Mouse (Mus musculus) small intestine, adult 2 months (tissue): Measurements from ENCODE around the gene Id3. TPM values are rescaled to one million over a fixed set of nuclear protein-coding genes. Genes with fewer than 3 reads are reported as not detected.
A peak's percentile ranks its signal among the peaks of the same experiment; 100 is the strongest.
"Not testable (repeated sequence)": the region's sequence is repeated elsewhere in the genome, so short reads cannot be mapped to it uniquely, and the experiment has no call there.

Source experiments
- H3K27ac ChIP-seq: fragments of 200-500 bp; 2 replicates; pipeline ENCODE4 v1.5.1; 2012; ENCODE audit warnings: low read depth, low read length, control low read depth, inconsistent platforms; ENCODE audit not compliant: insufficient read depth
- H3K27me3 ChIP-seq: fragments of 200-500 bp; 2 replicates; pipeline ENCODE4 v1.6.1; 2012; ENCODE audit warnings: mild to moderate bottlenecking, moderate library complexity, low read length, inconsistent platforms; ENCODE audit not compliant: control insufficient read depth, insufficient read depth
- H3K36me3 ChIP-seq: fragments of 200-500 bp; 2 replicates; pipeline ENCODE4 v1.6.1; 2012; ENCODE audit warnings: mild to moderate bottlenecking, low read length, control low read depth, inconsistent platforms; ENCODE audit not compliant: control insufficient read depth, insufficient read depth
- H3K4me1 ChIP-seq: fragments of 200-500 bp; 2 replicates; pipeline ENCODE4 v1.6.1; 2012; ENCODE audit warnings: low read length, inconsistent platforms, mixed read lengths; ENCODE audit not compliant: control insufficient read depth, insufficient read depth, insufficient read length
- H3K4me3 ChIP-seq: fragments of 200-500 bp; 2 replicates; pipeline ENCODE4 v1.5.1; 2012; ENCODE audit warnings: low read depth, mild to moderate bottlenecking, control low read depth, inconsistent platforms, low read length, moderate library complexity
- CTCF ChIP-seq: fragments of 200-500 bp; IDR thresholded peaks from 2 replicates; pipeline ENCODE4 v1.5.1; 2012; ENCODE audit warnings: low read depth, mild to moderate bottlenecking, control low read depth, inconsistent platforms, low read length, moderate library complexity, mixed read lengths; ENCODE audit not compliant: insufficient replicate concordance, insufficient read length; ENCODE audit errors: extremely low read depth
- POLR2A ChIP-seq: fragments of 200-500 bp; IDR thresholded peaks from 2 replicates; pipeline ENCODE4 v1.6.1; 2012; ENCODE audit warnings: low read depth, mild to moderate bottlenecking, control low read depth, inconsistent platforms, low read length, moderate library complexity
- WGBS: fragments of 180-500 bp; shearing (Covaris S2); methylation state at CpG from one replicate; pipeline ENCODE4 v1.1.7; 2018; 5-methylcytosine and 5-hydroxymethylcytosine counted together
- polyA plus RNA-seq: library from polyadenylated mRNA; depleted of rRNA; stranded (reverse); fragments of >200 nt; gene quantifications from 2 replicates; pipeline ENCODE4 v1.2.3, GENCODE M21; 2012; rRNA removed

Id3 gene
- 262 and 519 TPM in 2 replicates for polyA plus RNA-seq

GRCm38 (mm10) chr4:136143193-136143976 lies at the start of gene Id3:
Id3 (plus strand) TSS chr4:136143497.
- Histone ChIP-seq H3K27ac (peak within 1 kb of the TSS; percentile 98), H3K27me3 (no peaks in the 10 kb centered on the region), H3K4me1 (peaks cover 26% of the 10 kb centered on the region), H3K4me3 (peak within 1 kb of the TSS; percentile 77), H3K36me3 (peaks cover 10% of the 10 kb centered on the region)
- peak; percentile 99 for TF ChIP-seq POLR2A
- no peak for TF ChIP-seq CTCF
- WGBS = under 1% methylated on average over 39 of the region's 39 CpGs

GRCm38 (mm10) chr4:136094519-136095219 lies 48.6 kb upstream of the Id3 start:
- H3K27ac ChIP-seq = no peak overlapping the region
- no peaks in the 10 kb centered on the region for H3K36me3 ChIP-seq
- H3K4me3 ChIP-seq = no peak overlapping the region
- no peaks in the 10 kb centered on the region for H3K27me3 ChIP-seq
- 85% methylated on average over 18 of the region's 18 CpGs for WGBS
- H3K4me1 ChIP-seq = peaks cover 4% of the 10 kb centered on the region; the same call in 1 of the 2 replicates
- no peak for TF ChIP-seq POLR2A
- no peak for TF ChIP-seq CTCF

DNA sequence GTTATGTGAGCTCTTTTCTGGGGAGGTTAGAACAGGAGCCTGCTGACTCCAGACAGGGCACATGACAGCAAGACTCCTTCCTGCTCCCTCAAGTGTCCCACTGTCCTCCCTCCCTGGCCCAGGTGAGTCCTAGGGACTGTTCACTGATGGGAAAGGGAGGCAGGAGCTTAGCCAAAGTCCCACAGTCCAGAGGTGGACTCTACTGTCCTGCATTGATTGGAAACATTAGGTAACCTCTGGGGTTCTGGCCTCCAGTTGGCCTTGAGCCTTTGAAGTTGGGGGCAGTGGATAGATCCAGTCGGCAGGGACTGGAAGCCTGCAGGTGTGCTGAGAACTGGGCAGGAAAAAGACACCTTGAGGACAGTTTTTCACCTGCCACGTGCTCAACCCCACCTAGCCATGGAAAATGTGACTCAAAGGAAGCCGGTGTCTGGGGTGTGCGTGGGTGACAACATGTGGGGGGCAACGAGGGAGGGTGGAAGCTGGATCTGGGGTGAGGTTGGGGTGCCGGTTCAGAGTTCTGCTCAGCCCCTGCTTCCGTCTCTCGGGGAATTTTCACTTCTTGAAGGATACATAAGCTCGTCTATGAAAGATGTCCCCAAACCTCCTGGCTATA lies 47.7 kb upstream of the Id3 start:
- Histone ChIP-seq H3K4me1 (no peaks in the 10 kb centered on the region), H3K36me3 (no peaks in the 10 kb centered on the region), H3K4me3 (no peak overlapping the region), H3K27ac (no peak overlapping the region), H3K27me3 (no peaks in the 10 kb centered on the region)
- TF ChIP-seq POLR2A (no peak), CTCF (no peak)
- 72% methylated on average over 9 of the region's 9 CpGs for WGBS

DNA sequence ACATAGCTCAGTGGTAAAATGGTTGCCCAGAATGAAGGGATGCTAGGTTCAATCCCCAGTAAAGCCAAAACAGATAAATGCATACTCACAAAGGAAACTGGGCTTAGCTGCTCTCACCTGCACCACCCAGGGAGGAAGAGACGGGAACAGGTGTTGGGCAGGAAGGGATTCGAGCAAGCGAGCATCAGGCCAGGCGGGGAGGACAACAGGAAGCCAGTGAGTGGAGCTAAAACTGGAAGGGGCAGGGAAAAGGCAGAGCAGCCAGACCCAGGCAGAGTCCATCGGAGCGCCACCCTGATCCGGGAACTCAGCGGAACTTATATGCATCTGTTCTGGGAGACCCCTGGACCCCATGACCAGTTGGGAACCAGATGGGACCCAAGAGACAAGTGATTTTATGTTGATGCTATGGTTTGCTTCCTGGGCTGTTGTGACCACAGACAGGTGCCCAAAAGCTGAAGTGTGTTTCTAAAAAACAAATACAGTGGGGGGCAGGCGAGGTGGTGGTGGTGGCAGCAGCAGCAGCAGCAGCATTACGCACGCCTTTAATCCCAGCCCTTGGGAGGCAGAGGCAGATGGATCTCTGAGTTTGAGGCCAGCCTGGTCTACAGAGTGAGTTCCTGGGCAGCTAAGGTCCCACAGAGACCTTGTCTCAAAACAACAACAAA lies 46.7 kb upstream of the Id3 start:
- Histone ChIP-seq H3K4me1 (no peaks in the 10 kb centered on the region), H3K4me3 (no peak overlapping the region), H3K36me3 (no peaks in the 10 kb centered on the region), H3K27me3 (no peaks in the 10 kb centered on the region), H3K27ac (no peak overlapping the region)
- 83% methylated on average over 11 of the region's 11 CpGs for WGBS
- no peak for TF ChIP-seq CTCF
- TF ChIP-seq POLR2A = no peak

DNA sequence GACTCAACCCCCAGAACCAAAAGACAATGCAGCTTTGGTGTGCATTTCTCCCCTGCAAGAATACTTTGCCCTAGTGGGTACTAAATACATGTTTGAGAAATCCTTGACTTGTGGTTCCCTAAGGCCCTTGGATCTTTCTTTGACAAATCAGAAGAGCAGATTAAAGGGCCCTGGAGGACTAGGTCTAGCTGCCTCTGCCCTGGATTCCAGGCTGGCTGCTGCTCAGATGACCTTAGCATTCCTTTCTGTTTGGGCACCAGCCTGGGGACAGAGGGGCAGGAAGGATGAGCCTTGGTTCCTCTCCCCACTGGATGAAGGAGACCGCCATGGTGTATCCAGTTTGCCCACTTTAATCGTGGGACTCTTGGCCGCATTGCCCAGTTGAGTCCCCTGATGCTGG lies 44.9 kb upstream of the Id3 start:
- no peaks in the 10 kb centered on the region for H3K36me3 ChIP-seq
- whole genome bisulfite sequencing = 94% methylated on average over 3 of the region's 3 CpGs
- no peaks in the 10 kb centered on the region for H3K4me1 ChIP-seq
- H3K27ac ChIP-seq = no peak overlapping the region
- no peak overlapping the region for H3K4me3 ChIP-seq
- TF ChIP-seq POLR2A (no peak), CTCF (no peak)
- H3K27me3 ChIP-seq = no peaks in the 10 kb centered on the region

DNA sequence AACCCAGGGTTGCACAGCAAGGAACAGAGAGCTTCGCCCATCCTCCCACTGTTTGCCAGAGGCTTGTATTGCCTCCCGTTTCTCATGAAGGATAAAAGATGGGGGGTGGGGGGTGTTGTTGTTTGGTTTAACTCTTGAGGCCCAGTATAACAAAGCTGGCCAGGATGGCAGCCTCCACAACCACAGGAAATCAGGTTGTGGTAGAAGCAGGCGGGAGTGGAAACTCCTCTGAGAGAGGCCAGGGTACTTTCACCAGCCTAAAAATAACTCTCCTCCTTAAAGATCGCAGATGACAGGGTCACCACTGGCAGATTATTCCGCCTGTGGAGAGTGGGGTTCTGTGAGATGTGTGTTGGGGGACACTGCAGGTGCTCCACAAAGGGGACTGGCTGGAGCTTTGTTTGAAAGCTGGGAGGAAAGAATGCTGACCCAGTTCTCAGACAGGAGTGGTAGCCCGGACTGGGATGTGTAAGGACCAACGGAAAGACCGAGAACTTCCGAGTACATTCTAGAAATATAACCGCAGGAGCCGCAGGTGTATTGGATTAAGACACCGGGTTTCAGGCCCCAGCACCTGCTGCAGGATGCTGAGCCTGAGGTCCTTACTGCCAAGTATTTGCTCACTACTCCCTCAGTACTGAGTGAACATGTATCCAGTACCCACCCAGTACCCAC lies 42.8 kb upstream of the Id3 start:
- H3K36me3 ChIP-seq = no peaks in the 10 kb centered on the region

DNA sequence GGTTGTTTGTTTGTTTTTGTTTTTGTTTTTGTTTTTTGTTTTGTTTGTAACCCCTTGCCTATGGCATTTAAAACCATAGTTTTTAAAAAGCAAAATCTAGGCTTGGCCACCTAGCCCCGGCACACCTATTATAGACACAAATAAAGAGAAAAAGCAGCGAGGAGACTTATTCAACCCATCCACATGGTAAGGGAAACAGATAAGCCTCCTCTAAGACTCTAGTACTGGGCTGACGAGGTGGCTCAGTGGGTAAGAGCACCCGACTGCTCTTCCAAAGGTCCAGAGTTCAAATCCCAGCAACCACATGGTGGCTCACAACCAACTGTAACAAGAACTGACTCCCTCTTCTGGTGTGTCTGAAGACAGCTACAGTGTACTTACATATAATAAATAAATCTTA lies 41.5 kb upstream of the Id3 start:
- H3K36me3 ChIP-seq, H3K27ac ChIP-seq, H3K4me3 ChIP-seq, H3K4me1 ChIP-seq, H3K27me3 ChIP-seq: not testable (repeated sequence)
- 78% methylated on average over 4 of the region's 4 CpGs for WGBS

More for the DNA sequence above, 42.8 kb upstream of the Id3 start:
- Histone ChIP-seq H3K27me3 (no peaks in the 10 kb centered on the region), H3K27ac (no peak overlapping the region), H3K4me1 (no peaks in the 10 kb centered on the region), H3K4me3 (no peak overlapping the region)
- WGBS = 74% methylated on average over 12 of the region's 12 CpGs
- TF ChIP-seq CTCF (no peak), POLR2A (no peak)
